Mouse (Mus musculus) thymus, postnatal 4 days (tissue): ENCODE measurements around the gene Tgm1.
A peak's percentile ranks its signal among the peaks of the same experiment; 100 is the strongest.

Experiments used
- DNase-seq: peaks from one replicate; pipeline ENCODE4 v3.0.0; 2021

The Tgm1 gene

GRCm38 (mm10) chr14:55713729-55714122 lies at the start of gene Tgm1:
Gene Tgm1, minus strand, starts transcription at chr14:55713926.
- DNase-seq, result no peak

- no peak for DNase-seq
These were observed 49.4 kb upstream of the Tgm1 start for GRCm38 (mm10) chr14:55763166-55763565.

GRCm38 (mm10) chr14:55762001-55762821 lies 48.5 kb upstream of the Tgm1 start:
- peak; percentile 63 for DNase-seq

GRCm38 (mm10) chr14:55761163-55761562 lies 47.4 kb upstream of the Tgm1 start, which contains the start of gene Ltb4r2:
Gene Ltb4r2, plus strand, starts transcription at chr14:55761428.
- no peak for DNase-seq

GRCm38 (mm10) chr14:55760156-55760555 lies 46.4 kb upstream of the Tgm1 start:
- DNase-seq, result peak; percentile 92

- peak; percentile 39 for DNase-seq
These were observed 44.6 kb upstream of the Tgm1 start, which contains the start of gene Cideb for GRCm38 (mm10) chr14:55758363-55758784. Gene Cideb, minus strand, starts transcription at chr14:55758458.

- no peak for DNase-seq
These were observed 43.8 kb upstream of the Tgm1 start for GRCm38 (mm10) chr14:55757566-55757965.

- no peak for DNase-seq
These were observed 33.5 kb upstream of the Tgm1 start for GRCm38 (mm10) chr14:55747051-55747847.

- no peak for DNase-seq
These were observed 32.1 kb upstream of the Tgm1 start for GRCm38 (mm10) chr14:55745861-55746237.

GRCm38 (mm10) chr14:55745180-55745860 lies 31.6 kb upstream of the Tgm1 start, which contains the start of the genes Dhrs1 and Nop9:
Gene Dhrs1, minus strand, starts transcription at chr14:55745690.
Gene Nop9, plus strand, starts transcription at chr14:55745693.
- DNase-seq, result peak; percentile 92

GRCm38 (mm10) chr14:55743711-55744110 lies 30.0 kb upstream of the Tgm1 start:
- DNase-seq, result peak; percentile 92

GRCm38 (mm10) chr14:55737086-55737687 lies 23.5 kb upstream of the Tgm1 start:
- DNase-seq, result no peak

GRCm38 (mm10) chr14:55735758-55736157 lies 22.0 kb upstream of the Tgm1 start:
- DNase-seq, result no peak

GRCm38 (mm10) chr14:55735334-55735733 lies 21.6 kb upstream of the Tgm1 start:
- no peak for DNase-seq

GRCm38 (mm10) chr14:55734869-55735268 lies 21.1 kb upstream of the Tgm1 start:
- no peak for DNase-seq

- DNase-seq, result no peak
These were observed 20.2 kb upstream of the Tgm1 start for GRCm38 (mm10) chr14:55733889-55734288.

GRCm38 (mm10) chr14:55730531-55731032 lies 16.9 kb upstream of the Tgm1 start:
- DNase-seq, result no peak

GRCm38 (mm10) chr14:55730116-55730515 lies 16.4 kb upstream of the Tgm1 start:
- DNase-seq, result no peak

GRCm38 (mm10) chr14:55727889-55728685 lies 14.4 kb upstream of the Tgm1 start:
- DNase-seq, result no peak

- no peak for DNase-seq
These were observed 12.5 kb upstream of the Tgm1 start for GRCm38 (mm10) chr14:55726261-55726660.

- DNase-seq, result peak; percentile 72
These were observed 10.7 kb upstream of the Tgm1 start for GRCm38 (mm10) chr14:55724411-55724871.
